Mouse (Mus musculus) embryonic facial prominence, embryonic 10.5 days (tissue): ENCODE data around the gene Mettl5. TPM values are rescaled to one million over a fixed set of nuclear protein-coding genes. Genes with fewer than 3 reads are reported as not detected.

Experiments used
- polyA plus RNA-seq: library from polyadenylated mRNA; unstranded; fragments of >200 nt; fragmentation: Nextera tagmentation; extraction: Ambion mirVana; gene quantifications from 2 replicates; pipeline ENCODE4 v1.2.1, GENCODE M21; 2016

The Mettl5 gene
- polyA plus RNA-seq, 1 experiment from 2014 or later = 41.9 TPM

Other genes starting within 250 kb of the Mettl5 start
- 12.5 and 19.3 TPM in 2 replicates for gene Bbs5, start 238.4 kb downstream of the Mettl5 start, polyA plus RNA-seq
- gene Klhl41, start 215.5 kb downstream of the Mettl5 start, polyA plus RNA-seq = 0.39 and 0.40 TPM in 2 replicates
- gene Fastkd1, start 172.1 kb downstream of the Mettl5 start, polyA plus RNA-seq = 14.4 and 16.3 TPM in 2 replicates
- 131 and 145 TPM in 2 replicates for gene Ppig, start 163.1 kb downstream of the Mettl5 start, polyA plus RNA-seq
- gene Ccdc173, start 96.0 kb downstream of the Mettl5 start, polyA plus RNA-seq = 2.4 TPM in 2 replicates
- gene Phospho2, start 96.0 kb downstream of the Mettl5 start, polyA plus RNA-seq = 26.1 and 28.5 TPM in 2 replicates
- 24.3 and 24.7 TPM in 2 replicates for gene Klhl23, start 63.7 kb downstream of the Mettl5 start, polyA plus RNA-seq
- 377 and 407 TPM in 2 replicates for gene Ssb, start 24.1 kb downstream of the Mettl5 start, polyA plus RNA-seq
- gene Ubr3, start 11.6 kb upstream of the Mettl5 start, polyA plus RNA-seq = 13.9 and 14.6 TPM in 2 replicates
- 0.04 and 0.08 TPM in 2 replicates for gene Myo3b, start 153.5 kb upstream of the Mettl5 start, polyA plus RNA-seq